Mouse (Mus musculus): ENCODE measurements around the gene Slc7a7. TPM values are rescaled to one million over a fixed set of nuclear protein-coding genes. Genes with fewer than 3 reads are reported as not detected.

Gene Slc7a7
- polyA plus RNA-seq, 1 experiment from 2014 or later: 20.7 TPM

DNA sequence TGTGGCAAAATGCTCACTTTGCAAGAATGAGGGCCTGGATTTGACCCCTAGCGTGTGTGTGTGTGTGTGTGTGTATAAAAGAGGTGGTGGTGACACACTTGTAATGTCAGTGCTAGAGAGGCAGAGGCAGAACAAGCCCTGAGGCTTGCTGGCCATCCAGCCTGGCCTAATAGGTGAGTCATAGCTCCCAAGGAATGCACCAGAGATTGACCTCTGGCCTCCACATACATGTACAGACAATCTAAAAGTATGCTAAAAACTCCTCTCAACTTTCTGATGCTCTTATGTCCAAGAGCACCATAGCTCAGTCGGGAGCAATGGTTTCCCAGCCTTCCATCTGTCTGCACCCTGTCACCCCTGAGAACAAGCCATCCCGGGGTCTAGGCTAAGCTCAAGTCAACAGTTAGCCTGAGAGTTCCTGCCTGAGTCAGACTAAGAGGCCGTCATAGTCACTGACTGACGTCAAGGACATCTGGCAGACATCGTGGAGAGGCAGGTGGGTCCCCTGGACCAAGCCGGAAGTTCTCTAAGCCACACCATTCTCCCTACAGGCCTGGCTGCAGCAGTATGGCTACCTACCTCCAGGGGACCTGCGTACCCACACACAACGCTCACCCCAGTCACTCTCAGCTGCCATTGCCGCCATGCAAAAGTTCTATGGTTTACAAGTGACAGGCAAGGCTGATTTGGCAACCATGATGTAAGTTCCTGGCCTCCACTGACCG is 17.8 kb upstream of the Slc7a7 start:
- H3K4me3 ChIP-seq (ENCODE audit: low read depth, low read length): no peak overlapping the region
- no peak overlapping the region for H3K4me2 ChIP-seq (replicated peaks; ENCODE audit: low read depth, low read length)
- H3K27me3 ChIP-seq (replicated peaks; ENCODE audit: insufficient read depth, low read length): no peaks in the 10 kb centered on the region
- peaks cover 19% of the 10 kb centered on the region for H3K36me3 ChIP-seq (ENCODE audit: insufficient read depth, low read length)
- H3K4me1 ChIP-seq (ENCODE audit: insufficient read depth, low read depth, low read length): peaks cover 23% of the 10 kb centered on the region; the same call in 1 of the 2 replicates
- TF ChIP-seq CTCF (IDR thresholded peaks at IDR 0.05): 0 out of 2 replicates have a peak, but pooled peaks have one; percentile 2
- 0 out of 2 replicates have a peak, but pooled peaks have one; percentile 10 for TF ChIP-seq EP300 (IDR thresholded peaks at IDR 0.05)
- ATAC-seq (peak; percentile 30), DNase-seq (ENCODE audit: low spot score) (peak; percentile 59)
- no peaks in the 10 kb centered on the region for H3K9me3 ChIP-seq (ENCODE audit: low read length)
- peak overlapping the region; percentile 98 for H3K27ac ChIP-seq (ENCODE audit: low read length)
- no peak overlapping the region for H3K9ac ChIP-seq (replicated peaks; ENCODE audit: low read depth)
- 64% methylated on average over 11 of the region's 11 CpGs for WGBS

GRCm38 (mm10) chr14:54433941-54434531 is 16.5 kb upstream of the Slc7a7 start:
- TF ChIP-seq EP300 (IDR thresholded peaks at IDR 0.05) (0 out of 2 replicates have a peak, but pooled peaks have one; percentile 17), CTCF (IDR thresholded peaks at IDR 0.05) (no peak)
- Histone ChIP-seq H3K27me3 (replicated peaks; ENCODE audit: insufficient read depth, low read length) (no peaks in the 10 kb centered on the region), H3K4me2 (replicated peaks; ENCODE audit: low read depth, low read length) (peak overlapping the region; percentile 77), H3K4me1 (ENCODE audit: insufficient read depth, low read depth, low read length) (peaks cover 35% of the 10 kb centered on the region; the same call in 1 of the 2 replicates), H3K36me3 (ENCODE audit: insufficient read depth, low read length) (peaks cover 7% of the 10 kb centered on the region; the same call in 1 of the 2 replicates), H3K9ac (replicated peaks; ENCODE audit: low read depth) (peak overlapping the region; percentile 97), H3K4me3 (ENCODE audit: low read depth, low read length) (peak overlapping the region; percentile 89), H3K9me3 (ENCODE audit: low read length) (no peaks in the 10 kb centered on the region), H3K27ac (ENCODE audit: low read length) (peak overlapping the region; percentile 98)
- ATAC-seq (peak; percentile 28), DNase-seq (ENCODE audit: low spot score) (peak; percentile 71)
- whole genome bisulfite sequencing: 38% methylated on average over 12 of the region's 12 CpGs

- ATAC-seq (0 out of 2 replicates have a peak, but pooled peaks have one; percentile 4), DNase-seq (ENCODE audit: low spot score) (peak; percentile 51)
- Histone ChIP-seq H3K4me3 (ENCODE audit: low read depth, low read length) (peak overlapping the region; percentile 89), H3K4me1 (ENCODE audit: insufficient read depth, low read depth, low read length) (peaks cover 35% of the 10 kb centered on the region; the same call in 1 of the 2 replicates), H3K27me3 (replicated peaks; ENCODE audit: insufficient read depth, low read length) (no peaks in the 10 kb centered on the region), H3K9ac (replicated peaks; ENCODE audit: low read depth) (peak overlapping the region; percentile 97), H3K4me2 (replicated peaks; ENCODE audit: low read depth, low read length) (peak overlapping the region; percentile 77), H3K27ac (ENCODE audit: low read length) (peak overlapping the region; percentile 98), H3K9me3 (ENCODE audit: low read length) (no peaks in the 10 kb centered on the region), H3K36me3 (ENCODE audit: insufficient read depth, low read length) (no peaks in the 10 kb centered on the region; the same call in 1 of the 2 replicates)
- TF ChIP-seq EP300 (IDR thresholded peaks at IDR 0.05) (no peak), CTCF (IDR thresholded peaks at IDR 0.05) (no peak)
- 9% methylated on average over 17 of the region's 17 CpGs for WGBS
These were observed 15.6 kb upstream of the Slc7a7 start for GRCm38 (mm10) chr14:54432837-54433830.

DNA sequence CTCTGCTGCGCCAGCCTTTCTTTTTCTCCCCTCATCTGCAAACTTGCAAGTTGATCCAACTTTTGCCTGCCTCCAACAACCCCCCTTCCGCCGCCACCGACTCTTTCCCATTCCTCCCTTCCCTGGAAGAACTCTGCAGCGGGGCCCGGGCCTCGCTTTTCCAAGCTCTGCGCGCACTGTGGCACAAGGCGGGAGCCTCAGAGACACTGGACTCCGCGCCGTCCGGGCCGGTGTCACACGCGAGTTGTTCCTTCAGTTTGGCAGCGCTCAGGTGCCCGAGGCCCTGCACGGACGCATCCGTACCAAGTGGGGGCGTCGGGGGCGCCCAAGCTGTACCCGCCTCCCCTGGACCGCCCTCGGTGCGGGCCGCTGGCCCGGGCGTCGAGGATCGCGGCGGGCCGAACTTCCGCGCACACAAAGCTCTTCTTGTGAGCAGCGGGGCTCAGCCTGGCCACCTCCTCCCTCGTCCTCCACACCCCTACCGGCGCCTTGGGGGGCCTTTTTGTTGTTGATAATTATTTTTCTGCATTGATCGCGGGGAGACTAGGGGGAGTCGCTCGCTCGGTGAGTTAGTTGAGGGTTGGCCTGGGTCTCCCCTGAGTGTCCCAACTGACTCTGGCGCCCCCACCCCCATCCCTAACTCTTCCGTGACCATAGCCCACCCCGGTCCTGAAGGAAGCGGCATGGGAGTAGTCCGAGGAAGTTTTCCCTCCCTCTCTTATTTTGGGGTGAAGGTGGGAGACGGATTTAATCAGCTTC is 14.7 kb upstream of the Slc7a7 start:
- H3K4me1 ChIP-seq (ENCODE audit: insufficient read depth, low read depth, low read length): peaks cover 37% of the 10 kb centered on the region; the same call in 1 of the 2 replicates
- peak overlapping the region; percentile 77 for H3K4me2 ChIP-seq (replicated peaks; ENCODE audit: low read depth, low read length)
- DNase-seq (ENCODE audit: low spot score) (peak; percentile 63), ATAC-seq (peak; percentile 42)
- H3K27ac ChIP-seq (ENCODE audit: low read length): peak overlapping the region; percentile 98
- WGBS: 4% methylated on average over 54 of the region's 54 CpGs
- H3K36me3 ChIP-seq (ENCODE audit: insufficient read depth, low read length): no peaks in the 10 kb centered on the region; the same call in 1 of the 2 replicates
- H3K9ac ChIP-seq (replicated peaks; ENCODE audit: low read depth): peak overlapping the region; percentile 97
- H3K27me3 ChIP-seq (replicated peaks; ENCODE audit: insufficient read depth, low read length): no peaks in the 10 kb centered on the region
- H3K4me3 ChIP-seq (ENCODE audit: low read depth, low read length): peak overlapping the region; percentile 89
- H3K9me3 ChIP-seq (ENCODE audit: low read length): no peaks in the 10 kb centered on the region
- TF ChIP-seq EP300 (IDR thresholded peaks at IDR 0.05) (no peak), CTCF (IDR thresholded peaks at IDR 0.05) (peak; percentile 47)

GRCm38 (mm10) chr14:54431334-54432077 is 13.9 kb upstream of the Slc7a7 start, which contains the start of gene Mmp14:
Mmp14 (plus strand) TSS chr14:54431612.
- no peaks in the 10 kb centered on the region for H3K9me3 ChIP-seq (ENCODE audit: low read length)
- 1% methylated on average over 37 of the region's 49 CpGs for WGBS
- no peaks in the 10 kb centered on the region for H3K27me3 ChIP-seq (replicated peaks; ENCODE audit: insufficient read depth, low read length)
- TF ChIP-seq EP300 (IDR thresholded peaks at IDR 0.05): peak; percentile 25; the same call in 1 of the 2 replicates
- peak; percentile 58 for TF ChIP-seq CTCF (IDR thresholded peaks at IDR 0.05)
- peak; percentile 94 for DNase-seq (ENCODE audit: low spot score)
- H3K4me1 ChIP-seq (ENCODE audit: insufficient read depth, low read depth, low read length): peaks cover 39% of the 10 kb centered on the region; the same call in 1 of the 2 replicates
- H3K36me3 ChIP-seq (ENCODE audit: insufficient read depth, low read length): no peaks in the 10 kb centered on the region; the same call in 1 of the 2 replicates
- H3K27ac ChIP-seq (ENCODE audit: low read length): peak within 1 kb of the TSS; percentile 98
- peak within 1 kb of the TSS; percentile 77 for H3K4me2 ChIP-seq (replicated peaks; ENCODE audit: low read depth, low read length)
- H3K9ac ChIP-seq (replicated peaks; ENCODE audit: low read depth): peak within 1 kb of the TSS; percentile 97
- peak within 1 kb of the TSS; percentile 89 for H3K4me3 ChIP-seq (ENCODE audit: low read depth, low read length)
- peak; percentile 47 for ATAC-seq
